Mouse (Mus musculus) adrenal gland, postnatal 4 days (tissue): ENCODE results near the gene Psmd12. TPM values are rescaled to one million over a fixed set of nuclear protein-coding genes. Genes with fewer than 3 reads are reported as not detected.
"Not testable (repeated sequence)": the region's sequence is repeated elsewhere in the genome, so short reads cannot be mapped to it uniquely, and the experiment has no call there.

Source experiments
- DNase-seq, 2 experiments: peaks; one replicate each; pipeline ENCODE4 v3.0.0; 2021 to 2022; ENCODE audit warnings: low spot score in 2 of 2, mixed read lengths in 2 of 2
- total RNA-seq, 2 experiments: library from RNA; stranded (reverse); gene quantifications; 2 replicates each; pipeline ENCODE4 v1.2.3; 2021

The Psmd12 gene
- total RNA-seq, 2 experiments from 2014 or later = 82.7 to 89.0 TPM

GRCm38 (mm10) chr11:107459828-107460227, 19.5 kb upstream of the Psmd12 start:
- no peak for DNase-seq

- no peak for DNase-seq
Observed at GRCm38 (mm10) chr11:107462478-107462877, 16.8 kb upstream of the Psmd12 start.

GRCm38 (mm10) chr11:107463251-107463681, 16.0 kb upstream of the Psmd12 start:
- DNase-seq = no peak

GRCm38 (mm10) chr11:107464141-107464540, 15.1 kb upstream of the Psmd12 start:
- no peak for DNase-seq

GRCm38 (mm10) chr11:107465041-107465440, 14.2 kb upstream of the Psmd12 start:
- DNase-seq = no peak

GRCm38 (mm10) chr11:107465969-107466368, 13.3 kb upstream of the Psmd12 start:
- no peak for DNase-seq

GRCm38 (mm10) chr11:107466611-107467391, 12.5 kb upstream of the Psmd12 start:
- DNase-seq = no peak

- DNase-seq = no peak
Observed at GRCm38 (mm10) chr11:107468252-107469030, 10.8 kb upstream of the Psmd12 start.

GRCm38 (mm10) chr11:107469031-107469522, 10.2 kb upstream of the Psmd12 start:
- peak; percentile 64 to 66 for DNase-seq

- peak; percentile 21 to 58 for DNase-seq
Observed at GRCm38 (mm10) chr11:107469523-107470371, 9.5 kb upstream of the Psmd12 start.

- peak; percentile 74 to 79 for DNase-seq
Observed at GRCm38 (mm10) chr11:107470521-107471041, 8.7 kb upstream of the Psmd12 start, which contains the start of gene Pitpnc1. TSS of gene Pitpnc1 (minus strand) at chr11:107470699.

- DNase-seq = no peak
Observed at GRCm38 (mm10) chr11:107471071-107471720, 8.1 kb upstream of the Psmd12 start.

GRCm38 (mm10) chr11:107472304-107472703, 7.0 kb upstream of the Psmd12 start:
- DNase-seq = no peak

- DNase-seq = peak in 1 of 2 experiments; percentile 16
Observed at GRCm38 (mm10) chr11:107473137-107473820, 6.0 kb upstream of the Psmd12 start.

GRCm38 (mm10) chr11:107479862-107480203, 549 bp downstream of the Psmd12 start:
- no peak for DNase-seq

- no peak for DNase-seq
Observed at GRCm38 (mm10) chr11:107484341-107484740, 5.1 kb downstream of the Psmd12 start.

- DNase-seq = no peak
Observed at GRCm38 (mm10) chr11:107502801-107503200, 23.5 kb downstream of the Psmd12 start.

- DNase-seq = not testable (repeated sequence)
Observed at GRCm38 (mm10) chr11:107504364-107504763, 25.1 kb downstream of the Psmd12 start.

GRCm38 (mm10) chr11:107506260-107506659, 27.0 kb downstream of the Psmd12 start:
- DNase-seq = no peak
